Mouse (Mus musculus): ENCODE results near the gene Map6d1. TPM values are rescaled to one million over a fixed set of nuclear protein-coding genes. Genes with fewer than 3 reads are reported as not detected.

The Map6d1 gene
- polyA plus RNA-seq (2012; rRNA removed): 0.71 and 1.3 TPM in 2 replicates

GRCm38 (mm10) chr16:20240468-20241414, at the start of gene Map6d1:
TSS of gene Map6d1 (minus strand) at chr16:20241358.

Other genes with a start within 250 kb of the Map6d1 start
- 19.3 and 32.2 TPM in 2 replicates for gene Klhl24, start 143.8 kb downstream of the Map6d1 start, polyA plus RNA-seq (2012; rRNA removed)
- gene Yeats2, start 100.3 kb downstream of the Map6d1 start, polyA plus RNA-seq (2012; rRNA removed): 72.8 and 77.9 TPM in 2 replicates
- gene Parl, start 61.0 kb upstream of the Map6d1 start, polyA plus RNA-seq (2012; rRNA removed): 74.6 and 97.9 TPM in 2 replicates
- gene Cyp2ab1, start 84.0 kb upstream of the Map6d1 start, polyA plus RNA-seq (2012; rRNA removed): not detected in 2 replicates
- 146 and 153 TPM in 2 replicates for gene Abcc5, start 185.0 kb upstream of the Map6d1 start, polyA plus RNA-seq (2012; rRNA removed)